10 mouse cellular contexts compared by ENCODE assay signal in the genomic region with DNA sequence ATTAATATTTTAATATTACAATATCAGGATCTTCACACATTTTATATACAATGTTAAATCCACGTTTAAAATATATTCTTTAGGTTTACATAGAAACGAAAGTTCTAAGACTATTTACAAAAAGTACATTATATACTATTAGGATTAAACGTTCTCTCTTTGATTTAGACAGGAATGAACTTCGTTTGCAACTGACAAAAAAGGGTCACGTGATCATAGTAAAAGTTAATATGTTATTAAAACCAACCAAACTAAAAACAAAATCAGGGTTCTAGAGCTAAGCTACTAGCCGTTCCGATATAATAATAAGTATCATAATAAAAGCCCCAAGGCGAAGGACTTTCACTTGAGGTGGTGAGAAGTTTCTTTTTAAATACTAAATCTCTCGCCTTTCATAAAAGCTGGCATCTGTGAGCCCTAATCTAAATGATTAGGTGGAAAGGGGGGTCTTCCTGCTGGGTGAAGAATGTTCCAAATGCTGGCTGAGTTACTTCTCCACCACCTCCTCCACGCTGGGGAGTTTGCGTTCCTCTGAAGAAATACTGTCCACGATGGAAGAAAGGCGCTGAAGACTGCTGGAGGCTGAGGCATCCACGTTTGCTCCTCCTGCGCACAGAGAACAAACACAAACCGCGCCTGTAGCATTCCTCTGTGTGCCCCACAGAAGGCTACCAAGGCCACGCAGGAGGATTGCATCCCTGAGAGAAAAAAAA. TPM values are rescaled to one million over a fixed set of nuclear protein-coding genes. Genes with fewer than 3 reads are reported as not detected.
A peak's percentile ranks its signal among the peaks of the same experiment; 100 is the strongest.
DNase-seq lines count a peak whose midpoint lies in the region; ATAC-seq and TF ChIP-seq lines count a peak whose summit lies in the region.
"Had no signal": no experiment of that assay in that cellular context is flagged by ENCODE, and none has a peak within 500 bp of the region (broad histone marks: within the 10 kb centered on the region; RNA-seq: fewer than 3 reads in every experiment).

No protein-coding gene starts in this region.

- DNase-seq in heart, adult 8-10 months (ENCODE audit: low spot score), result no peak
- peak; percentile 31 for DNase-seq in R1 (ENCODE audit: low read depth, low spot score)
- peak; percentile 27 for DNase-seq in forebrain, postnatal 0 days
- DNase-seq in ovary, postnatal 36 days (ENCODE audit: low spot score), result no peak
- DNase-seq in layer of hippocampus, adult 9-10 months (ENCODE audit: low spot score), result no peak
- no peak for DNase-seq in gastrocnemius, postnatal 14 days

- peak overlapping the region; percentile 61 for H3K4me2 ChIP-seq in heart, embryonic 15.5 days
- H3K4me2 ChIP-seq in forebrain, postnatal 0 days (ENCODE audit: low read depth), result peak overlapping the region; percentile 45
- H3K4me2 ChIP-seq in midbrain, embryonic 13.5 days (replicated peaks), result peak overlapping the region; percentile 47

- 35% methylated on average over 18 of the region's 18 CpGs for WGBS in heart, embryonic 15.5 days
- 26% methylated on average over 18 of the region's 18 CpGs for WGBS in forebrain, postnatal 0 days
- 38% methylated on average over 18 of the region's 18 CpGs for WGBS in midbrain, embryonic 13.5 days

- intact Hi-C loops in gastrocnemius, postnatal 14 days (cut with DNase I; ENCODE audit: low total_unique reads), result no loop called here

- no peaks in the 10 kb centered on the region for H3K36me3 ChIP-seq in heart, embryonic 15.5 days
- no peaks in the 10 kb centered on the region for H3K36me3 ChIP-seq in forebrain, postnatal 0 days (ENCODE audit: insufficient read depth)
- H3K36me3 ChIP-seq in midbrain, embryonic 13.5 days, result no peaks in the 10 kb centered on the region

- H3K4me3 ChIP-seq in heart, embryonic 15.5 days, result peak overlapping the region; percentile 31
- peak overlapping the region; percentile 33 for H3K4me3 ChIP-seq in forebrain, postnatal 0 days (ENCODE audit: low read depth, low read length)
- peak overlapping the region; percentile 14 for H3K4me3 ChIP-seq in midbrain, embryonic 13.5 days (replicated peaks)

- no peaks in the 10 kb centered on the region for H3K9me3 ChIP-seq in heart, embryonic 15.5 days (replicated peaks)
- H3K9me3 ChIP-seq in forebrain, postnatal 0 days (ENCODE audit: low read length), result no peaks in the 10 kb centered on the region
- no peaks in the 10 kb centered on the region for H3K9me3 ChIP-seq in midbrain, embryonic 13.5 days

- TF ChIP-seq CTCF in forebrain, postnatal 0 days (IDR thresholded peaks at IDR 0.05; ENCODE audit: low read depth), result no peak

- H3K27ac ChIP-seq in heart, embryonic 15.5 days, result no peak overlapping the region
- no peak overlapping the region for H3K27ac ChIP-seq in forebrain, postnatal 0 days (ENCODE audit: low read depth, low read length)
- no peak overlapping the region for H3K27ac ChIP-seq in midbrain, embryonic 13.5 days
- H3K27ac ChIP-seq: macrophage had no signal

- H3K27me3 ChIP-seq in heart, embryonic 15.5 days, result no peaks in the 10 kb centered on the region
- H3K27me3 ChIP-seq in forebrain, postnatal 0 days (ENCODE audit: insufficient read depth, low read length), result no peaks in the 10 kb centered on the region
- no peaks in the 10 kb centered on the region for H3K27me3 ChIP-seq in midbrain, embryonic 13.5 days

- ATAC-seq in heart, embryonic 15.5 days (replicated peaks; ENCODE audit: insufficient number of reproducible peaks, insufficient read depth, low FRiP score, low read depth), result no peak
- peak; percentile 65 for ATAC-seq in forebrain, postnatal 0 days
- ATAC-seq in midbrain, embryonic 13.5 days, result no peak; the same call in 1 of the 2 replicates

- H3K4me1 ChIP-seq in heart, embryonic 15.5 days (replicated peaks), result peaks cover 2% of the 10 kb centered on the region; the same call in 1 of the 2 replicates
- no peaks in the 10 kb centered on the region for H3K4me1 ChIP-seq in forebrain, postnatal 0 days (ENCODE audit: insufficient read depth)
- 0 out of 2 replicates have a peak, but pooled peaks cover 4% of the 10 kb centered on the region for H3K4me1 ChIP-seq in midbrain, embryonic 13.5 days (replicated peaks)

- no peak overlapping the region for H3K9ac ChIP-seq in heart, embryonic 15.5 days
- H3K9ac ChIP-seq in forebrain, postnatal 0 days, result peak overlapping the region; percentile 29; the same call in 1 of the 2 replicates
- H3K9ac ChIP-seq in midbrain, embryonic 13.5 days (replicated peaks), result no peak overlapping the region

RNA-seq across cellular contexts. Expression of a gene that starts 1.5 kb away (rescaled TPM):
- 0.16 TPM in 1 of 2 replicates, not detected in the other for polyA plus RNA-seq in heart, embryonic 15.5 days (2015; fragmentation: Nextera tagmentation; extraction: Ambion mirVana)
- total RNA-seq in heart, adult 8-10 months (2022), result not detected
- 0.38 TPM in 1 of 2 replicates, not detected in the other for total RNA-seq in forebrain, postnatal 0 days (2014; rRNA removed)
- polyA plus RNA-seq in forebrain, postnatal 0 days (2015; fragmentation: Nextera tagmentation; extraction: Ambion mirVana), result not detected in 2 replicates
- not detected in 2 replicates for polyA plus RNA-seq in midbrain, embryonic 13.5 days (2015; fragmentation: Nextera tagmentation; extraction: Ambion mirVana)
- total RNA-seq in gastrocnemius, postnatal 14 days (2021), result 100 to 1,000 TPM; 115 to 180 TPM
- total RNA-seq: MEL had no signal
- polyA plus RNA-seq: macrophage had no signal

RNA-seq across cellular contexts. Expression of a gene that starts 7.1 kb away (rescaled TPM):
- polyA plus RNA-seq in heart, embryonic 15.5 days (2015; fragmentation: Nextera tagmentation; extraction: Ambion mirVana), result 0.19 TPM in 1 of 2 replicates, not detected in the other
- not detected for total RNA-seq in heart, adult 8-10 months (2022)
- total RNA-seq in forebrain, postnatal 0 days (2014; rRNA removed), result not detected in 2 replicates
- polyA plus RNA-seq in forebrain, postnatal 0 days (2015; fragmentation: Nextera tagmentation; extraction: Ambion mirVana), result not detected in 2 replicates
- not detected in 2 replicates for polyA plus RNA-seq in midbrain, embryonic 13.5 days (2015; fragmentation: Nextera tagmentation; extraction: Ambion mirVana)
- total RNA-seq in gastrocnemius, postnatal 14 days (2021), result 1 to 10 TPM; 4.2 to 4.9 TPM
- total RNA-seq: MEL had no signal
- polyA plus RNA-seq: macrophage had no signal

Comparison
In these comparisons a context has a peak if more than half of its experiments do, and no peak if none do; other contexts are left out.
1. DNase-seq: peak in R1 (single experiment) and forebrain, postnatal 0 days (single experiment); none in heart, adult 8-10 months (single experiment), ovary, postnatal 36 days (single experiment), layer of hippocampus, adult 9-10 months (single experiment) and gastrocnemius, postnatal 14 days (single experiment).
2. RNA of a gene that starts 1.5 kb away (total RNA-seq): 115 to 180 TPM in gastrocnemius, postnatal 14 days; not detected in heart, adult 8-10 months and 0.38 TPM in forebrain, postnatal 0 days; every median in the first group is over 10 times any median in the second.
3. Peak in every context shown above with its lines, with median percentiles within 50 percentile points of each other: H3K4me2 ChIP-seq and H3K4me3 ChIP-seq.